Mouse (Mus musculus): Measurements from ENCODE around the gene Ntmt1. TPM values are rescaled to one million over a fixed set of nuclear protein-coding genes. Genes with fewer than 3 reads are reported as not detected.

Gene Ntmt1
- polyA plus RNA-seq, 1 experiment = 27.3 TPM

DNA sequence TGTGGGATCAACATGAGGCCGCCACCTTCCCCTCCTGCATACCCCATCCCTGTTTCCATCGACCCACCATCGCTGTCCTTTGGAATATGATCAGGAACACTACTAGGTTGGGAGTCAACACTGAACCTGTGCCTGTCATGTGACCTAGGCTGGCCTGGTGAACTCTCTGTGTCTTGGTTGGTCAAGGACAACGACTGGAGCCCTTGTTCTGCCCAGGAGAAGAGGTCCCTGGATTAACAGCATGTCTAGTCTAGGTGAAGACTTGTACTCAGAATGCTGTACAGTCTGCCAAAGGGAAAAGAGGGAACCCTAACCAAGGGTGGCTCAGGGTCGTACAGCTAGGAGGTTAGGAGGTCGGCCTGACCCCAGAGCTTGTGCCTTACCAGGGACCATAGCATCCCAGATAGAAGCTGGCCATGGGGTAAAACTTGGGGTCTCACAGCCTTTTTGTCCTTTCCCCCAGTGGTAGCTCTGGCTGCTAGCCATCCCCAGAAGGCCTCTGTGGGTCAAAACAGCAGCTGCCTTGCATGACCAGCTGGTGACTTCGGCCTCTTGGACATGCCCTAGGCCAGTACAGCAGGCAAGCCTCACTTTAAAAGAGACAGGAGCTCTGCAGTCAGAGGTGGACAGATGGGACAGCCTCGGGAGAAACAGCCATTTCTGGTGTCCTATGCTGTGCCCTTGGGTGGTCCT, 34.2 kb upstream of the Ntmt1 start:
- DNase-seq = peak; percentile 68
- no peaks in the 10 kb centered on the region for H3K36me3 ChIP-seq (ENCODE audit: control insufficient read depth, insufficient read depth, low read length)
- H3K4me3 ChIP-seq (ENCODE audit: insufficient read depth, low read depth, low read length) = no peak overlapping the region
- no peaks in the 10 kb centered on the region for H3K27me3 ChIP-seq (replicated peaks; ENCODE audit: control insufficient read depth, insufficient read depth, low read length)
- no peak for TF ChIP-seq CTCF (conservative IDR thresholded peaks at IDR 0.05; ENCODE audit: insufficient read depth, insufficient read length, low read depth, low read length)
- no peak for TF ChIP-seq POLR2A (IDR thresholded peaks at IDR 0.05; ENCODE audit: low read depth, low read length)
- peak overlapping the region; percentile 67 for H3K27ac ChIP-seq (ENCODE audit: insufficient read depth, low read depth, low read length)
- H3K4me1 ChIP-seq (ENCODE audit: control insufficient read depth, insufficient read depth, low read length) = peaks cover 21% of the 10 kb centered on the region
- WGBS = 53% methylated on average over 8 of the region's 8 CpGs

GRCm38 (mm10) chr2:30775955-30776354, 31.7 kb upstream of the Ntmt1 start:
- H3K36me3 ChIP-seq (ENCODE audit: control insufficient read depth, insufficient read depth, low read length) = no peaks in the 10 kb centered on the region
- peaks cover 25% of the 10 kb centered on the region for H3K4me1 ChIP-seq (ENCODE audit: control insufficient read depth, insufficient read depth, low read length)
- WGBS = 63% methylated on average over 3 of the region's 3 CpGs
- no peaks in the 10 kb centered on the region for H3K27me3 ChIP-seq (replicated peaks; ENCODE audit: control insufficient read depth, insufficient read depth, low read length)
- peak; percentile 26 for TF ChIP-seq CTCF (conservative IDR thresholded peaks at IDR 0.05; ENCODE audit: insufficient read depth, insufficient read length, low read depth, low read length)
- TF ChIP-seq POLR2A (IDR thresholded peaks at IDR 0.05; ENCODE audit: low read depth, low read length) = no peak
- no peak for DNase-seq
- H3K27ac ChIP-seq (ENCODE audit: insufficient read depth, low read depth, low read length) = no peak overlapping the region
- H3K4me3 ChIP-seq (ENCODE audit: insufficient read depth, low read depth, low read length) = no peak overlapping the region

- TF ChIP-seq POLR2A (IDR thresholded peaks at IDR 0.05; ENCODE audit: low read depth, low read length) (no peak), CTCF (conservative IDR thresholded peaks at IDR 0.05; ENCODE audit: insufficient read depth, insufficient read length, low read depth, low read length) (no peak)
- DNase-seq = no peak
Observed at GRCm38 (mm10) chr2:30777266-30777665, 30.4 kb upstream of the Ntmt1 start.

DNA sequence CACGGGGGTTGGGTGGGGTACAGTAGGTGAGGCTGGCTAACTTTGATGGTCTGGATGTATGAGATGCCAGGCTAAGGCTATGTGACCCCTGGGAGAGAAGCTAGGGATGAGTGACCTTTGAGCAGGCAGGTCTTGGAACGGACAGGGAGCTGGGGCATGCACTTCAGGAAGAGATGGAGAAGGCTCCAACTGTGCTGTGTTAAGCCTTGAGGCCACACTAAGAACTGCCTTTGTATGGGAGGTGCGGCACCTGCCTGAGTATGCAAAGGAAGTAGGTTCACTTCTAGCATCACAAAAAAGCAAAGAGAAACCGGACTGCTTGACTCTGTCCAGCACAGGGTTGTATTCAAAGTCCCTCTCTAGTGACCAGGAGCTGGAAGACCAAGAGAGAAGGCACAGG, 29.4 kb upstream of the Ntmt1 start:
- H3K27ac ChIP-seq (ENCODE audit: insufficient read depth, low read depth, low read length) = no peak overlapping the region
- H3K4me3 ChIP-seq (ENCODE audit: insufficient read depth, low read depth, low read length) = no peak overlapping the region
- H3K36me3 ChIP-seq (ENCODE audit: control insufficient read depth, insufficient read depth, low read length) = no peaks in the 10 kb centered on the region
- WGBS = 71% methylated on average over 4 of the region's 4 CpGs
- no peak for DNase-seq
- H3K27me3 ChIP-seq (replicated peaks; ENCODE audit: control insufficient read depth, insufficient read depth, low read length) = no peaks in the 10 kb centered on the region
- H3K4me1 ChIP-seq (ENCODE audit: control insufficient read depth, insufficient read depth, low read length) = peaks cover 21% of the 10 kb centered on the region
- TF ChIP-seq POLR2A (IDR thresholded peaks at IDR 0.05; ENCODE audit: low read depth, low read length) (no peak), CTCF (conservative IDR thresholded peaks at IDR 0.05; ENCODE audit: insufficient read depth, insufficient read length, low read depth, low read length) (no peak)

More at GRCm38 (mm10) chr2:30777266-30777665, 30.4 kb upstream of the Ntmt1 start:
- H3K27me3 ChIP-seq (replicated peaks; ENCODE audit: control insufficient read depth, insufficient read depth, low read length) = no peaks in the 10 kb centered on the region
- H3K27ac ChIP-seq (ENCODE audit: insufficient read depth, low read depth, low read length) = no peak overlapping the region
- H3K36me3 ChIP-seq (ENCODE audit: control insufficient read depth, insufficient read depth, low read length) = no peaks in the 10 kb centered on the region
- peaks cover 17% of the 10 kb centered on the region for H3K4me1 ChIP-seq (ENCODE audit: control insufficient read depth, insufficient read depth, low read length)
- 98% methylated on average over 3 of the region's 3 CpGs for WGBS
- H3K4me3 ChIP-seq (ENCODE audit: insufficient read depth, low read depth, low read length) = no peak overlapping the region

GRCm38 (mm10) chr2:30779241-30779640, 28.4 kb upstream of the Ntmt1 start:
- TF ChIP-seq POLR2A (IDR thresholded peaks at IDR 0.05; ENCODE audit: low read depth, low read length) = no peak
- TF ChIP-seq CTCF (conservative IDR thresholded peaks at IDR 0.05; ENCODE audit: insufficient read depth, insufficient read length, low read depth, low read length) = no peak
- no peaks in the 10 kb centered on the region for H3K36me3 ChIP-seq (ENCODE audit: control insufficient read depth, insufficient read depth, low read length)
- no peaks in the 10 kb centered on the region for H3K27me3 ChIP-seq (replicated peaks; ENCODE audit: control insufficient read depth, insufficient read depth, low read length)
- DNase-seq = peak; percentile 89
- peaks cover 12% of the 10 kb centered on the region for H3K4me1 ChIP-seq (ENCODE audit: control insufficient read depth, insufficient read depth, low read length)
- H3K4me3 ChIP-seq (ENCODE audit: insufficient read depth, low read depth, low read length) = no peak overlapping the region
- 19% methylated on average over 5 of the region's 5 CpGs for WGBS
- H3K27ac ChIP-seq (ENCODE audit: insufficient read depth, low read depth, low read length) = peak overlapping the region; percentile 33

DNA sequence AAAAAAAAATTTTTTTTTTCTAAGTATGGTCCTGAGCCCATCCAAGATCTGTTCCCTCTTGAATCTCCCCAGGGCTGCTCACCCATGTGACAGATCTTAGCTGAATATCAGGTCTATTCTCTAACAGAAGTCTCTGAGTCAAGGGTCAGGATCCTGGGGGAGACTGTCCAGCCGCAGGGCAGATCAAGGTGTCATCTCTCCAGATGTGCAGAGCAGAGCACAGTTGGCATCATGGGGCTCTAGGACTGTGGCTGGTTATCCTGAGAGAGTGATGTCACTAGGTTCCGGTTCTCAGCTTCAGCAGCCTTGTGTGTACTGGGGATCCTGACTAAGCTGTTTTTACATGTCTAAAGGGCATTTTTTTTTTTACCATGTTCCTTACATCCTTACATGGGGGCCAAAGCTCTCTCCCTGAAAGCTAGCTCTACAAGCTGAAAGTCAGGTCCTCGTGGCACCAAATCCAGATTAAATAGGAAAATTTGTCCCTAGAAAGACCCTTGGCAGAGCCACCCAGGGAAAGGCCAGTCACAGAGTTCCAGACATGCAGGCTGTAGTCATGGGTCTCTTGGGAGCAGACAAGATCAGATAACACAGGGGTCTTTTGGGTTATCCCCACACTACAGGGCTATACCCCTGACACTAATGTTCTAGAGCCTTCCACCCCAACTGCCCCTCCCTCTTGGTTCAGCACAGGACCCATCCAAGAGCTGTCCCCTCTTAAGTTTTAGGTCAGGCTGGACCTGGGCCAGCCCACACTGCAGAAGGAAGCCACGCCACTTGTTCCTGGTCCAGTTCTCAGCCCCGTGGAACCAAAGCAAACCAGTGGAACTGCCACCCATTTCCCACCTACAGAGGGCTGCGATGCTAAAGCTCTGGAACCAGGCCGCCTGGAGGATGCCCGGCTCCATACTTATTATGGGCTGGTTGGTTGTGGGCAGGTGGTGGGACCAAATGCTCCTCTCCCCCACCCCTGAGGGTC, 25.0 kb upstream of the Ntmt1 start:
- Histone ChIP-seq H3K4me3 (ENCODE audit: insufficient read depth, low read depth, low read length) (no peak overlapping the region), H3K27ac (ENCODE audit: insufficient read depth, low read depth, low read length) (peak overlapping the region; percentile 66), H3K36me3 (ENCODE audit: control insufficient read depth, insufficient read depth, low read length) (no peaks in the 10 kb centered on the region), H3K27me3 (replicated peaks; ENCODE audit: control insufficient read depth, insufficient read depth, low read length) (no peaks in the 10 kb centered on the region), H3K4me1 (ENCODE audit: control insufficient read depth, insufficient read depth, low read length) (peaks cover 12% of the 10 kb centered on the region)
- TF ChIP-seq POLR2A (IDR thresholded peaks at IDR 0.05; ENCODE audit: low read depth, low read length) (no peak), CTCF (conservative IDR thresholded peaks at IDR 0.05; ENCODE audit: insufficient read depth, insufficient read length, low read depth, low read length) (no peak)
- DNase-seq = peak; percentile 53
- 61% methylated on average over 8 of the region's 8 CpGs for WGBS

GRCm38 (mm10) chr2:30783346-30783745, 24.3 kb upstream of the Ntmt1 start:
- TF ChIP-seq CTCF (conservative IDR thresholded peaks at IDR 0.05; ENCODE audit: insufficient read depth, insufficient read length, low read depth, low read length) (no peak), POLR2A (IDR thresholded peaks at IDR 0.05; ENCODE audit: low read depth, low read length) (no peak)
- Histone ChIP-seq H3K4me1 (ENCODE audit: control insufficient read depth, insufficient read depth, low read length) (peaks cover 12% of the 10 kb centered on the region), H3K4me3 (ENCODE audit: insufficient read depth, low read depth, low read length) (0 out of 2 replicates have a peak overlapping the region, but pooled peaks have one; percentile 2), H3K27ac (ENCODE audit: insufficient read depth, low read depth, low read length) (peak overlapping the region; percentile 66), H3K36me3 (ENCODE audit: control insufficient read depth, insufficient read depth, low read length) (no peaks in the 10 kb centered on the region), H3K27me3 (replicated peaks; ENCODE audit: control insufficient read depth, insufficient read depth, low read length) (no peaks in the 10 kb centered on the region)
- 3% methylated on average over 13 of the region's 13 CpGs for WGBS
- DNase-seq = peak; percentile 88

Data from kidney, adult 2 months (tissue).